Mouse (Mus musculus) adrenal gland, postnatal 14 days (tissue): ENCODE measurements at regions not wholly inside any gene's neighbourhood (a gene's known extent, or its start where the extent isn't known, plus 50 kb on each side); places are given as distances from the start of the nearest gene placed in this dataset.
A peak's percentile ranks its signal among the peaks of the same experiment; 100 is the strongest.

Source experiments
- DNase-seq: peaks from one replicate; pipeline ENCODE4 v3.0.0; 2021; ENCODE audit warnings: mixed read lengths

DNA sequence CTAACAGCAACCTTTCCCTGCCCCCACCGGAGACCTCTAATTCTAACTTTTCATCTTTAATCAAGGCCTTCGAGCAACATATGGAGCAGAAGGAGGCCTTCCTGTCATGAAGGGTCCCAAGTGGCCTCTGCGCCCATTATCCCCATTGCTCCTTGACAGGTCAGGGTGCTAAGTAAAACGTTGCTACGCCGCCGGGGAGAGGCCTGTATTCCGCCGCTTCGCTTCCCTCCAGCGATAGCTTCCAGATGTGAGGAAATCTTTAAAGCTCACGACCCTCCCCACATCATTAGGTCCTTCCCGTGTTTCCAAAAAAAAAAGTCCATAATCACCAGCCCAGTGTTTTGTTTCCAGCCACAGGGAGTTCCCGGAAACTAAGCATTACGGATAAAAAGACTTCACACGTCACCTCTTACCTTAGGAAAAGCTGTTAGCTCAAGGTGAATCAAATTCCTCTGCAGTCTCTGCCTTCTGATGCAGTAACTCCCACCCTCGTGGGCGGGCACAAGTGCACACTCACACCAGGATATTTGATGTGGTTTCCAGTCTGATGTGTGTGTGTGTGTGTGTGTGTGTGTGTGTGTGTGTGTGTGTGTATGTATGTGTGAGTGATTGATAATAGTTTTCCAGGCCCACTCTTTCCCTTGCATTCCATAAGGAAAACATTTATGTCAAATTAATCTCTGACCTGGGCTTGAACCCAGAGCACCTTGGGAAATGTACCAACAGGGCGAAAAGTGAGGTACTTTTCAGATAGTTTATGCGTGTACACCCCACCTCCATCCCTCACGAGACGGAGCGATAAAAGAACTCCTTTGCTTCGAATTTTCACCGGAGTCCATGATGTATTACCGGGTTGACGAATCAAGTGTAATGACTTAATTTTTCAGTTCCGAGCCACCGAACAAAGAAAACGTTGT lies 107.5 kb downstream of the Gm45692 start:
- no peak for DNase-seq

- no peak for DNase-seq
Measured at GRCm38 (mm10) chr8:26227529-26227895, 108.2 kb downstream of the Gm45692 start.

- no peak for DNase-seq
Measured at GRCm38 (mm10) chr8:26229548-26229947, 110.2 kb downstream of the Gm45692 start.

- DNase-seq, result no peak
Measured at GRCm38 (mm10) chr8:26239075-26239474, 119.7 kb downstream of the Gm45692 start.

DNA sequence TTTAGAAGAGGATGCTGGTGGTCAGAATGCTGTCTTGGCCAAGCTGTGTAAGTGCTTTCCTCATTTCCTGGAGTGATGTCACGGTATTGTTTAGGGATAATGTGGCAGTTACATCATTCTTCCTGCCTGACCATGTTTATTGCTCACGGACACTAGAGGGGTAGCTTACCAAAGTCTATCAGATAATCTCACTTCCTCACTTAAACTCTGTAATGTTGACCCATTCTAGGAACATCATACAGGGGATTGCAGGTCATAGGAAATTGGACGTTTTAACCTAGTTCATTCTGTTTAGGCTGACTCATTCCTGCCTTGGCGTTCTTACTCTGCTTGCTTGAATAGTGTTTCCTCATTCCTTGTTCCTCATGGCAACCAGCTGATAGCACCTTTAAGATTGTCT lies 120.3 kb downstream of the Gm45692 start:
- no peak for DNase-seq

DNA sequence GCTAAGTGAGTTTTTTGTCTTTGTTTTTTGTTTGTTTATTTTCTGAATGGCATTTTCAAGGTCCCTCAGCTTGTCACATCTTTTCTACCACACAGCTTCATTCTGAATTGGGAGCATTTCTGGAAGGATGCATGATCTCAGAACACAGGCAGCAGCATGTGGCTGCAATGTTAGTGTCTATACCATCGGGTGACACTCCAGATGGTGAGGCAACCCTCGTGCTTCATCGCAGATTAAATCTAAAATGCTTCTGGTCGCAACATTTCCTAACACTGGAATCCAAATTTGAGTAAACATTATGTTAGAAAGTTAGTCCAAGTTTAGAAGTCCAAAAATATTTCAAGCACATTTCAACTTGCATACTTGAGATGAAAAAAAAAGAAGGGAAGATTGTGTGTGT lies 124.4 kb downstream of the Gm45692 start:
- DNase-seq, result no peak

DNA sequence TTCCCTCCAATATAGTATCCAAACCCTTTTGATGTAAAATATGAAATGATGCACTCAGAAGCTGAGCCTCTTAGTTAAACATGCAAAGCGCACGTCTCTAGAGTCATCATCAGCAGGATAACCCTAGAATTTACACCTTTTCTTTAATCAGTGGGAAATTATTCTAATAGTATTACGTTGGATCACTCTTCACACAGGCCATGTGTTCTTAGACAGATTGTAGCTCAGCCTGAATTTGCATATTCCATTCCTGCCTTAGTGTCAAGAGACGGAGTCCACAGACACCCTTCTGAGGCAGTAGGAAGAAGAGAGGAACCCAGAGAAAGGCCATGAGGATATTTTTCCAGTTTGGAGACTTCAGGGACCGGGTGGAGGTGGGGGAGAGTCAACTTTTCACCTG lies 125.0 kb downstream of the Gm45692 start:
- DNase-seq, result no peak

GRCm38 (mm10) chr8:26255191-26255669 lies 135.9 kb downstream of the Gm45692 start:
- DNase-seq, result no peak

DNA sequence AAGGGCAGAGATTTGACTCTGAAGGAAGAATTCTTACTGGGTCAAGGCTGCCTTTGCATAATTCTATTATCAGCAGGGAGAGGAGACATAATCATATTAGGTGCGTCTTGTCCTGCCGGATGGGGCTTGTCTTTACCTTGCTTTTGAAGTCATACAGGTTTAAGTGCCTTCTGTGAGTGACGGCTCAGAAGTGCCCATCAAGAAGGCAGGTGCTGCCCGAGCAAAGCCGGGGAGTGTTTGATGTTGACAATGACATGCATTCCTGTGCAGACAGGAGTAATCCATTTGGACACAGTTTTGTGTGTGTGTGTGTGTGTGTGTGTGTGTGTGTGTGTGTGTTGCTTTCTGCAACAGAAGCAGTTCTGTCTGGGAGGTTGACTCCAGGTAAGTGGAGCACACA lies 141.0 kb downstream of the Gm45692 start:
- no peak for DNase-seq

GRCm38 (mm10) chr8:26262536-26262935 lies 143.2 kb downstream of the Gm45692 start:
- no peak for DNase-seq

DNA sequence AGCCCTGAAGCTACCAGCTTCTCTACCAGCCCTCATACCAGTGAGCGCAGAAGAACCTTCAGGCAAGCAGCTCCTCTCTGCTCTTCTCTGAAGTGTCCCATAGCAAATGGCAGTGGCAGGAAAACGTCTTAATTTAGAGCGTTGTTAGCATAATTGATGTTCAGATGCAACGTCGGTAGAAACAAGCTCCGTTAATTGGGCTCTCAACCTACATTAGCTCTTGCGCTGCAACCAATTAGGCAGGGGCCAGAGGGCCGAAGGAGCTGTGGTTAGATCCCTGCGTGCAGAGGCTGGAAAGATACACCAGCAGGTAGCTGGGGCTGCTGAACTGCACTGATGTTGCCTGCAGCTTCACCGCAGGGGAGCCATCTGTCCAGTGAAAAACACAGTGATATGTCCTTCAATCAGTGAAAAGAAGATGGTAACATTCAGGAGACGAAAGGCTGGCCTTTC lies 145.6 kb downstream of the Gm45692 start:
- no peak for DNase-seq

- no peak for DNase-seq
Measured at GRCm38 (mm10) chr8:26265366-26265765, 146.0 kb downstream of the Gm45692 start.

GRCm38 (mm10) chr8:26266384-26266783 lies 147.1 kb downstream of the Gm45692 start:
- DNase-seq, result no peak

DNA sequence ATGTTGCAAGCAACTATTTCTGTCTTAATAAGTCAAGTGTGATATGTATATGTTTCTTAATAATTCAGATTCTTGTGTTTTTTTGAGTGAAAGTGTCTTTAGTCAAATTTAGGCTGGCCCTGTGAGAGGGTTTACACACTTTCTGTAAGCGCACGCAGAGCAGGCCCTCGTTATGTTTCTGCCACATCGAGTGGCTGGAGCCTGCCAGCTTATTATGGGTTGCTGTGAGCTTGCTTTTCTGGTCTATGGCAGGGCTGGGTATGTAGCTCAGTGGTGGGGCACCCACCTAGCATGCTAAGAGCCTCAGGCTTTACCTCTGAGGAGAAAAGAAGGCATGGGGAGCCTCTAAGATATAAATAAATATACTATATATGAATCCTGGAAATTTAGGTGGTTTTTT lies 148.2 kb downstream of the Gm45692 start:
- no peak for DNase-seq

DNA sequence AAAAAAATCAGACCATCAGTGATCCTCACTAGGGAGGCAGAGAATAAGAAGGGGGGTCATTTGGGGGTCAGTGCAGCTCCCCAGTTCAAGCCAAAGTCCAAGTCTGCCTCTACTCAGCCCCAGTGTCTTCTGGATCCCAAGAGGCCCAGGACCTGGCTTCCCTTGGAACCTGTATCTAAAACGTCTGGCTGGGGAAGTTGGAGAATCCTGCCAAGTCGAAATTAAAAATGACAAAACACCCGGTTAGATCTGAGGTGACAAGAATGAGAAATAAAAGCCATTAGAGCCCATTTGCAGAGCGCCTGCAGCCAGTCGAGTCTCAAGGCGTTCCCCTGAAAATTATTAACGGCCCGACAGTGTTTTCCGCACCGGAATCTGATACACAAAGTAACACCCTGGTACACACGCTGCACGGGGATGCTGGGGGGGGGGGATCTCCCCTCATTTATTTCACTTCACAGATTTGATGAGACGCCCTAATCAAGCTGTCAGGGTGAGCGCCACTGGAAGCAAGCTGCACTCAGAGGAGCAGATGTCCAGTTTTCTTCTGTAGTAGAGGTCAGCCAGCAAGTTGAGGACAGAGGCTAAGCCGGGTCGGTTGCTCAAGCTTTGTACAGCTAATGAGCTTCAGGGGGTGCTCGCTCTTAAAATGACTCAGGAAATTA lies 149.5 kb downstream of the Gm45692 start:
- peak; percentile 23 for DNase-seq

- DNase-seq, result peak; percentile 36
Measured at GRCm38 (mm10) chr8:26272110-26272509, 152.8 kb downstream of the Gm45692 start.

DNA sequence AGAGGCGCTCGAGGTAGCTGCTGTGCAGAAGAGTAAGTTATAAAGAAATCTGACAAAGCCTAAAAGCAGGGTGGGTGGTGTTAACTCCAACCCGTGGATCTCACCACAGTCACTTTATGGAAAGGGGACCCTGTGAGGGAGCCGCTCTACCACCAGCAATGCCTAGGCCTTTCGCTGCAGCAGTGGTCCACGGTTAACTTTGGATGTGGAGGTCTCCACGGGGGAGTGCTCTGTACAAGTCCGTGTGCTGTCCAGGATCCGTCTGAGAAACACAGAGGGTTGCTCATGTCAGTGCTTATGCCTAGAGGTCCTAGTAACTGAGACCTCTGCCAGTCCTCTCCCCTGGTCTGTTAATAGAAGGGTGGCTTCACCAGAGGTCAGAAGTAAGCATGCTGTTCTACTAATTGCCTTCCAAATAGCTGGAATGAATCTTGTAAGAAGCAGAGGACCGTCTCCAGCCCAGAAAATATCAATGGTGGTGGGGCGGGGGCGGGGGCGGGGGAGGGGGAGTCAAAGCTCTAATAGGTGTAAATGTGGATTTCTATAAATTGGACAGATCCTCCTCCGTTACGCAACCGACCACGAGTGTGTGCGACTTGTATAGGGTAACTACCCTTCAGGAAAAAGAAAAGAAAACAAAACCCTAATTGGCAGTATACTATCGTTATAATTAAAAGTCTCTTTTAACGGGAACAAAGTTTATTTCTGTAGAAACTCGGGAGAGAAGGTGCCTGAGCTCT lies 153.5 kb downstream of the Gm45692 start:
- DNase-seq, result no peak

DNA sequence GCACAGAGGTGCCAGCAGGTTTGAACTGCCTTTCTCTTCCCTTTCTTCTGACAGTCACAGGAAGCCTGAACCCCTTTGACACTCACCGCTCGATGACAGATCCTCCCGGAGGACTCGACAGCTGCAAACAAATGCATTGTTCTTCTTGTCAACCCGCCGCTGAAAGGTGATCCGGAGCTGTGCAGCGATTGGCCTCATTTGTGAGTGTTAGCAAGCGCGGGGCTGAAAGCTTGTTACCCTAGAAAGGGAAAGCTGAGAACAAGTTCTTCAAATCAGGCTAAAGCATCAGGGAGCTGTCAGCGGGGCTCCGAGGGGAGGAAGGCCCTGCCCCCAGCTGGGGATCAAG lies 154.1 kb downstream of the Gm45692 start:
- no peak for DNase-seq

GRCm38 (mm10) chr8:26273792-26274191 lies 154.5 kb downstream of the Gm45692 start:
- no peak for DNase-seq

DNA sequence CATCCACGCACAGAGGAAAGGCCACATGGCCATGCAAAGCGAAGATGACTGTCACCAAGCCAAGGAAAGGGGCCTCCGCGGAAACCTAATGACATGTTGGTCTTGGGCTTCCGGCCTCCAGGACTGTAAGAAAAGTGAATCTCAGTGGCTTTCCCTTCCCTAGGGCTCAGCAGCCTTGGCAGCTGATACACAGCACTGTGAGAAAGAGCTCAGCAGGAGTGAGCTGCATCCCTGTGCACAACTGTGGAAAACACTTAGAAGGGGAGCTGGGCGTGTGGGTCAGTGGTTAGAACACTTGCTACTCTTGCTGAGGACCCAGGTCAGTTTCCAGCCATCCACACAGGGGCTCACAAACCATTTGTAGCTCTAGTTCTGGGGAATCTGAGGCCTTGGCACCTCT lies 155.1 kb downstream of the Gm45692 start:
- no peak for DNase-seq

GRCm38 (mm10) chr8:26282156-26282935 lies 163.0 kb downstream of the Gm45692 start:
- peak; percentile 12 for DNase-seq

DNA sequence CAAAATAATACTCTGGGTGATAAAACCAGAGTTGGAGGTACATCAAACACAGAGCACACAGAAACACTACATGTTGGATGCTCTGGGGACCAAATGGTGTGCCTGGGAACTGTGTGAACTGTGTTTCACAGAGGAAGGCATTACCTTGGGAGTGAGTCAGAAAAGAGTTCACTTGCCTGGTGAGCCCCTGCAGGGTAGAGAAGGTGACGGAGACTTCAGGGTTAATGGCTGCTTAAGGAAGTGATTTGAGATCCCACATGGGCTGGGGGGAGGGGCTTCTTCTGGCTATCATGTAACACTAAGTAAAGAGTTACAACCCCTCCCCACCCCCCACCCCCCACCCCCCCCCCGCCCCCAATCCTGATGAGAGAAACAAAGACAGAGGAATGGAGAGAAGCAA lies 164.6 kb downstream of the Gm45692 start:
- no peak for DNase-seq
